Mouse (Mus musculus) testis, adult 2 months (tissue): ENCODE measurements at regions not wholly inside any gene's neighbourhood (a gene's known extent, or its start where the extent isn't known, plus 50 kb on each side); places are given as distances from the start of the nearest gene placed in this dataset.

ENCODE experiments used
- CTCF ChIP-seq: fragments of 200-500 bp; IDR thresholded peaks from 2 replicates; pipeline ENCODE4 v1.5.1; 2012; ENCODE audit warnings: low read depth, mild to moderate bottlenecking, inconsistent platforms, low read length, moderate library complexity; ENCODE audit not compliant: control insufficient read depth, insufficient read depth, insufficient replicate concordance
- POLR2A ChIP-seq: fragments of 200-500 bp; IDR thresholded peaks from 2 replicates; pipeline ENCODE4 v1.6.1; 2012; ENCODE audit warnings: low read depth, mild to moderate bottlenecking, inconsistent platforms, low read length, moderate library complexity; ENCODE audit not compliant: control insufficient read depth

DNA sequence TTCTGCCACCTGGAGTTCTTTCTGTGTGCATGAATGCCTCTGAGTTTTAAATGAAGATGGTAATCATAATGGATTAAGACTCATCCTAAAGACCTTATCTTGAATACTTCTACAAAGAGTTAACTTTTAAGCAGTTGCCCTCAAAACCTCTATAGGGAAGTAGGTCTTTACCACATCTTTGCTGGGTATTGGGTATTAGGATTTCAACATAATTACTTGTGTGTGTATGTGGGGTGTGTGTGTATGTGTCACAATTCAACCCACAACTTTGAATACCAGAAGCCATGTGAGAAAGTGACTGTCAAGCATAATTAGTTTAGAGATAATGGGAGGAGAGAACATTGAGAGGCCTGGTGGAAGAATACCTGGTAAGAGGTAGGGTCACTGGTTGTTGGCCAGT is 111.3 kb upstream of the Trpm3 start:
- TF ChIP-seq POLR2A (no peak), CTCF (no peak)
